Mouse (Mus musculus): ENCODE results near the gene Psmd1. TPM values are rescaled to one million over a fixed set of nuclear protein-coding genes. Genes with fewer than 3 reads are reported as not detected.

The Psmd1 gene
- polyA plus RNA-seq, 1 experiment from 2014 or later, result 222 TPM

DNA sequence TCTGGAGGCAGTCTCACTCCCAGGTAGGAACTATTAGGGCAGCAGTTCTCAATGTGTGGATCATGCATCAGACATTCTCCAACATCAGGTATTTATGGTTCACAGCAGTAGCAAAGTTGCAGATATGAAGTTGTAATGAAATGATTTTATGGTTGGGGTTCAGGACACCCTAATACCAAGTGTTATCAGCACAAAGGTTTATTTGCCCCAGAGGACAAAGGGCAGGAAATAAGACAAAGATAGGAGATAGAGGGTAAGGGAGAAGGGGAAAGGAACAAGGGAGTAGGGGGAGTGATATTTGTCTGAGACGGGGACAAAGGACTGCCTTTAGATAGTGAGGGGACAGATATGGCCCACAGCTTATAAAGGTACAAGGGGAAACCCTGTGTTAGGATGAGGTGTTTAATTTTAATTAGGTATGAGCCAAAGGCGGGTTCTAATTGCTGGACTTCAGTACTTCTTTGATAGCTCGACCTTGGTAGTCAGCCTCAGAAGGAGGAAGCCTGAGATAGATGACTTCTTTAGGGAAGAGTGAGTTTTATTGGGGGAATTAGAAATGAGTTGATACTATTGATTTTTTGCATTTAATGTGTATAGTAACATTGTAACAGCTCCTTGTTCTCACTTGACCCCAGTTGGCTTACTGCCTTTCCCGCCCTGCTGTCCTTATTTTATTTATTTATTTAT lies 119.5 kb downstream of the Psmd1 start:
- 85% methylated on average over 4 of the region's 4 CpGs for WGBS
- DNase-seq (ENCODE audit: low spot score) (no peak), ATAC-seq (ENCODE audit: insufficient number of reproducible peaks, low FRiP score, low TSS enrichment, low read depth) (no peak)
- Histone ChIP-seq H3K4me3 (ENCODE audit: low read depth, low read length) (no peak overlapping the region), H3K27me3 (ENCODE audit: control insufficient read depth, insufficient read depth, low read length) (no peaks in the 10 kb centered on the region), H3K4me2 (ENCODE audit: low read depth, severe bottlenecking) (no peak overlapping the region), H3K9ac (ENCODE audit: low read length) (no peak overlapping the region), H3K36me3 (ENCODE audit: control insufficient read depth, insufficient read depth, low read length) (no peaks in the 10 kb centered on the region), H3K4me1 (ENCODE audit: control insufficient read depth, insufficient read depth, low read length) (no peaks in the 10 kb centered on the region), H3K9me3 (ENCODE audit: control insufficient read depth, low read length) (no peaks in the 10 kb centered on the region), H3K27ac (replicated peaks; ENCODE audit: low read depth, low read length) (no peak overlapping the region)

DNA sequence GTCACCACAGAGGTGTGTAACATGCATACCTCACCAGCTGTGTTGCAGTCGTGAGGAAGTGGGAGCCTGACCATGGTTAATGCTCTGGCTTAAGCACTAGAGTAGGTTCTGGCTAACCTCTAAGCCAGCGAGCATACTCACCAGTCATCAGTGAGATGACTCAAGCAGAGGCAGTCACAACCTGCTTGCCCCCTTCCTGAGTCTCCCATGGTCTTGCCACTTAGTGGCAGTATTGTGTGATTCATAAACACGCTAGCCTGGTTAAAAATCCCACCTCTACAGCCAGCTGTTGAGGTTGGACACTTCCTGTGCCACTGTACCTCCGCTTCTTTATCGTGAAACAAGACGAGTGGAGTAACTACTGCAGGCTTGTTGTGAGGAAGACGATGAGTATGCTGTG lies 122.6 kb downstream of the Psmd1 start:
- ATAC-seq (ENCODE audit: insufficient number of reproducible peaks, low FRiP score, low TSS enrichment, low read depth), result no peak
- H3K4me3 ChIP-seq (ENCODE audit: low read depth, low read length), result no peak overlapping the region
- no peaks in the 10 kb centered on the region for H3K4me1 ChIP-seq (ENCODE audit: control insufficient read depth, insufficient read depth, low read length)
- no peaks in the 10 kb centered on the region; the same call in 1 of the 2 replicates for H3K36me3 ChIP-seq (ENCODE audit: control insufficient read depth, insufficient read depth, low read length)
- H3K4me2 ChIP-seq (ENCODE audit: low read depth, severe bottlenecking), result no peak overlapping the region
- H3K9me3 ChIP-seq (ENCODE audit: control insufficient read depth, low read length), result no peaks in the 10 kb centered on the region
- 86% methylated on average over 7 of the region's 7 CpGs for WGBS
- no peaks in the 10 kb centered on the region for H3K27me3 ChIP-seq (ENCODE audit: control insufficient read depth, insufficient read depth, low read length)
- H3K9ac ChIP-seq (ENCODE audit: low read length), result no peak overlapping the region
- no peak overlapping the region for H3K27ac ChIP-seq (replicated peaks; ENCODE audit: low read depth, low read length)
- DNase-seq (ENCODE audit: low spot score), result no peak

DNA sequence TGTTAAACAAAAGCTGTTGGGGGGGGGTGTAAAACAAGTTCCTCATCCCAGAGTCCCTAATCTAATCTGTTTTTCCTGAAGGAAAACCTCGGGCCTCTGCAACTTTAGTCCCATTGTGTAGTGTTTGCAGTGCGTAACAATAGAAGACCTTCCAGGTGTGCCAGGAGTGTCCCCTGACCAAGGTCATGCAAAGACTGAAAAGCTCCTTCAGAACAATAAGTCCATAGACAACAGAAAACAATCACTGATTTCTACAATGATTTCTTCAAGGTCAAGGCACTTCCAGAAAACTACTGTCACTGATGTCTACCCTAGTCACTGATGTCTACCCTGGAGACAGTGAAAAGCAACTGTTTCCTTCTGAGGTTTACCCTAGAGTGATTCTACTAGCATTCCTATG lies 123.7 kb downstream of the Psmd1 start:
- 76% methylated on average over 2 of the region's 2 CpGs for WGBS
- no peak overlapping the region for H3K4me3 ChIP-seq (ENCODE audit: low read depth, low read length)
- H3K27ac ChIP-seq (replicated peaks; ENCODE audit: low read depth, low read length), result no peak overlapping the region
- no peaks in the 10 kb centered on the region; the same call in 1 of the 2 replicates for H3K36me3 ChIP-seq (ENCODE audit: control insufficient read depth, insufficient read depth, low read length)
- ATAC-seq (ENCODE audit: insufficient number of reproducible peaks, low FRiP score, low TSS enrichment, low read depth) (no peak), DNase-seq (ENCODE audit: low spot score) (no peak)
- no peaks in the 10 kb centered on the region for H3K27me3 ChIP-seq (ENCODE audit: control insufficient read depth, insufficient read depth, low read length)
- no peaks in the 10 kb centered on the region for H3K4me1 ChIP-seq (ENCODE audit: control insufficient read depth, insufficient read depth, low read length)
- H3K9me3 ChIP-seq (ENCODE audit: control insufficient read depth, low read length), result no peaks in the 10 kb centered on the region
- H3K9ac ChIP-seq (ENCODE audit: low read length), result no peak overlapping the region
- H3K4me2 ChIP-seq (ENCODE audit: low read depth, severe bottlenecking), result no peak overlapping the region

DNA sequence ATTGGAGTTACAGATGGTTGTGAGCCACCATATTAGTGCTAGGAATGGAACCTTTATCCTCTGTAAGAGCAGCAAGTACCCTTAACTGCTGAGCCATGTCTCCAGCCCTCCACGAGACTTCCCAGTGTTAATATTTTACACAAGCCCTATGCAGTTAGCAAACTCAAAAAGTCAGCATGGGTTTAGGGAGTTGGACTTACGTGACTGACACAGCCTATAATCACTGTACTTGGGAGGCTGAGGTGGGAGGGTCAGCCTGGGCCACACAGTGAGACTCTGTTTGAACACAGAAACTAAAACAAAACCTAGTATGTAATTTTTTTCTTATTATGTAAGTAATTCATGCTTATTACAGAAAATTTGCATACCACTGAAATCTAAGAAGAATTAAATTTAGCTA lies 124.1 kb downstream of the Psmd1 start:
- DNase-seq (ENCODE audit: low spot score) (no peak), ATAC-seq (ENCODE audit: insufficient number of reproducible peaks, low FRiP score, low TSS enrichment, low read depth) (no peak)
- Histone ChIP-seq H3K9me3 (ENCODE audit: control insufficient read depth, low read length) (no peaks in the 10 kb centered on the region), H3K4me3 (ENCODE audit: low read depth, low read length) (no peak overlapping the region), H3K27ac (replicated peaks; ENCODE audit: low read depth, low read length) (no peak overlapping the region), H3K9ac (ENCODE audit: low read length) (no peak overlapping the region), H3K4me2 (ENCODE audit: low read depth, severe bottlenecking) (no peak overlapping the region), H3K27me3 (ENCODE audit: control insufficient read depth, insufficient read depth, low read length) (no peaks in the 10 kb centered on the region), H3K36me3 (ENCODE audit: control insufficient read depth, insufficient read depth, low read length) (no peaks in the 10 kb centered on the region; the same call in 1 of the 2 replicates), H3K4me1 (ENCODE audit: control insufficient read depth, insufficient read depth, low read length) (no peaks in the 10 kb centered on the region)
- WGBS, result 81% methylated on average over 2 of the region's 2 CpGs

Other genes starting within 250 kb of the Psmd1 start
- gene Itm2c, start 170.1 kb upstream of the Psmd1 start, polyA plus RNA-seq (2014; fragmentation: Nextera tagmentation; extraction: Ambion mirVana), result 105 and 125 TPM in 2 replicates
- 0.06 and 0.11 TPM in 2 replicates for gene 4933407L21Rik, start 135.9 kb upstream of the Psmd1 start, polyA plus RNA-seq (2014; fragmentation: Nextera tagmentation; extraction: Ambion mirVana)
- gene Gpr55, start 103.4 kb upstream of the Psmd1 start, polyA plus RNA-seq (2014; fragmentation: Nextera tagmentation; extraction: Ambion mirVana), result not detected in 2 replicates
- gene Spata3, start 47.6 kb upstream of the Psmd1 start, polyA plus RNA-seq (2014; fragmentation: Nextera tagmentation; extraction: Ambion mirVana), result not detected in 2 replicates
- gene 2810459M11Rik, start 18.5 kb upstream of the Psmd1 start, polyA plus RNA-seq (2014; fragmentation: Nextera tagmentation; extraction: Ambion mirVana), result 0.35 and 0.49 TPM in 2 replicates
- 0.44 and 0.60 TPM in 2 replicates for gene Htr2b, start 47.6 kb downstream of the Psmd1 start, polyA plus RNA-seq (2014; fragmentation: Nextera tagmentation; extraction: Ambion mirVana)
- gene Gm21972, start 69.2 kb downstream of the Psmd1 start, polyA plus RNA-seq (2014; fragmentation: Nextera tagmentation; extraction: Ambion mirVana), result 0.44 TPM in 1 of 2 replicates, not detected in the other
- 29.8 and 30.7 TPM in 2 replicates for gene Armc9, start 90.4 kb downstream of the Psmd1 start, polyA plus RNA-seq (2014; fragmentation: Nextera tagmentation; extraction: Ambion mirVana)
- gene B3gnt7, start 238.4 kb downstream of the Psmd1 start, polyA plus RNA-seq (2014; fragmentation: Nextera tagmentation; extraction: Ambion mirVana), result 5.3 and 5.6 TPM in 2 replicates